20 mouse cellular contexts compared by ENCODE assay signal in genomic region chr11:89257893-89258292, GRCm38 (mm10). TPM values are rescaled to one million over a fixed set of nuclear protein-coding genes. Genes with fewer than 3 reads are reported as not detected.
A peak's percentile ranks its signal among the peaks of the same experiment; 100 is the strongest.
DNase-seq lines count a peak whose midpoint lies in the region; ATAC-seq and TF ChIP-seq lines count a peak whose summit lies in the region.
"Had no signal": no experiment of that assay in that cellular context is flagged by ENCODE, and none has a peak within 500 bp of the region (broad histone marks: within the 10 kb centered on the region; RNA-seq: fewer than 3 reads in every experiment).

No protein-coding gene starts in this region.

- 0 out of 4 replicates have a peak overlapping the region, but pooled peaks of 1 of the 2 experiments have one; percentile 24 for H3K27ac ChIP-seq in heart, embryonic 14.5 days (replicated peaks in 1 of 2; ENCODE audit: control insufficient read depth in 1 of 2, insufficient read depth in 1 of 2, low read depth in 2 of 2, low read length in 2 of 2)
- H3K27ac ChIP-seq in heart, embryonic 11.5 days (ENCODE audit: low read depth, low read length) = no peak overlapping the region
- H3K27ac ChIP-seq in lung, embryonic 14.5 days (ENCODE audit: low read depth) = no peak overlapping the region
- H3K27ac ChIP-seq in embryonic facial prominence, embryonic 11.5 days (replicated peaks; ENCODE audit: low read depth, low read length) = no peak overlapping the region
- no peak overlapping the region for H3K27ac ChIP-seq in stomach, postnatal 0 days (replicated peaks)
- H3K27ac ChIP-seq: gastrocnemius, adult 2 months; limb, embryonic 10.5 days; neural tube, embryonic 15.5 days had no signal

- no peak overlapping the region for H3K4me2 ChIP-seq in heart, embryonic 14.5 days (ENCODE audit: low read length)
- H3K4me2 ChIP-seq in heart, embryonic 11.5 days = no peak overlapping the region
- no peak overlapping the region for H3K4me2 ChIP-seq in lung, embryonic 14.5 days
- no peak overlapping the region for H3K4me2 ChIP-seq in embryonic facial prominence, embryonic 11.5 days (ENCODE audit: low read depth, low read length)
- H3K4me2 ChIP-seq in stomach, postnatal 0 days (replicated peaks; ENCODE audit: low read depth) = no peak overlapping the region
- H3K4me2 ChIP-seq: neural tube, embryonic 15.5 days had no signal

- H3K4me1 ChIP-seq in heart, embryonic 14.5 days (ENCODE audit: control insufficient read depth in 2 of 2, insufficient read depth in 2 of 2, low read length in 2 of 2) = peaks cover 9 to 10% of the 10 kb centered on the region in 2 experiments
- peaks cover 8% of the 10 kb centered on the region for H3K4me1 ChIP-seq in heart, embryonic 11.5 days (ENCODE audit: control insufficient read depth, insufficient read depth, low read length)
- no peaks in the 10 kb centered on the region for H3K4me1 ChIP-seq in lung, embryonic 14.5 days (ENCODE audit: insufficient read depth)
- no peaks in the 10 kb centered on the region for H3K4me1 ChIP-seq in lung, adult 2 months (ENCODE audit: control insufficient read depth, insufficient read depth, low read length)
- H3K4me1 ChIP-seq in embryonic facial prominence, embryonic 11.5 days (ENCODE audit: control insufficient read depth, insufficient read depth, low read length) = no peaks in the 10 kb centered on the region
- H3K4me1 ChIP-seq in stomach, postnatal 0 days (replicated peaks; ENCODE audit: control insufficient read depth, insufficient read depth) = no peaks in the 10 kb centered on the region
- H3K4me1 ChIP-seq: neural tube, embryonic 15.5 days had no signal

- ATAC-seq in heart, embryonic 14.5 days (ENCODE audit: insufficient number of reproducible peaks, insufficient read depth, low FRiP score, low read depth) = 0 out of 2 replicates have a peak, but pooled peaks have one; percentile 25
- no peak for ATAC-seq in heart, embryonic 11.5 days (replicated peaks; ENCODE audit: insufficient number of reproducible peaks, low FRiP score, low TSS enrichment)
- no peak for ATAC-seq in lung, embryonic 14.5 days (ENCODE audit: insufficient read depth)
- no peak for ATAC-seq in embryonic facial prominence, embryonic 11.5 days (replicated peaks; ENCODE audit: insufficient number of reproducible peaks, low FRiP score, low TSS enrichment, low read depth)
- no peak for ATAC-seq in stomach, postnatal 0 days (ENCODE audit: low FRiP score, low TSS enrichment)
- ATAC-seq: liver, postnatal 0 days had no signal

- no peaks in the 10 kb centered on the region for H3K36me3 ChIP-seq in heart, embryonic 14.5 days (ENCODE audit: control insufficient read depth, insufficient read depth, low read length)
- H3K36me3 ChIP-seq in heart, embryonic 11.5 days (ENCODE audit: control insufficient read depth, insufficient read depth, low read length) = no peaks in the 10 kb centered on the region
- H3K36me3 ChIP-seq in lung, embryonic 14.5 days (ENCODE audit: insufficient read depth) = no peaks in the 10 kb centered on the region
- no peaks in the 10 kb centered on the region for H3K36me3 ChIP-seq in embryonic facial prominence, embryonic 11.5 days (replicated peaks; ENCODE audit: control insufficient read depth, insufficient read depth, low read depth, low read length)
- no peaks in the 10 kb centered on the region for H3K36me3 ChIP-seq in stomach, postnatal 0 days (ENCODE audit: control insufficient read depth, insufficient read depth, low read length)
- H3K36me3 ChIP-seq: limb, embryonic 10.5 days; neural tube, embryonic 15.5 days had no signal

- peak; percentile 17; the same call in 1 of the 2 replicates for TF ChIP-seq CTCF in lung, embryonic 14.5 days (IDR thresholded peaks at IDR 0.05; ENCODE audit: low read depth)
- TF ChIP-seq CTCF in lung, adult 2 months (IDR thresholded peaks at IDR 0.05; ENCODE audit: insufficient read depth, low read length) = no peak
- TF ChIP-seq CTCF in stomach, postnatal 0 days (IDR thresholded peaks at IDR 0.05; ENCODE audit: low read depth) = 0 out of 2 replicates have a peak, but pooled peaks have one; percentile 18

- no peak for TF ChIP-seq POLR2A in lung, adult 2 months (IDR thresholded peaks at IDR 0.05; ENCODE audit: borderline replicate concordance, extremely low read depth, low read depth, low read length)

- no peak overlapping the region for H3K4me3 ChIP-seq in heart, embryonic 14.5 days (ENCODE audit: control insufficient read depth in 1 of 2, insufficient read depth in 1 of 2, low read depth in 1 of 2, low read length in 2 of 2)
- H3K4me3 ChIP-seq in heart, embryonic 11.5 days (ENCODE audit: low read depth, low read length) = no peak overlapping the region
- H3K4me3 ChIP-seq in lung, embryonic 14.5 days (ENCODE audit: low read depth, low read length) = no peak overlapping the region
- H3K4me3 ChIP-seq in lung, adult 2 months (replicated peaks; ENCODE audit: extremely low read depth, low read depth, low read length) = no peak overlapping the region
- H3K4me3 ChIP-seq in embryonic facial prominence, embryonic 11.5 days (ENCODE audit: low read depth, low read length) = no peak overlapping the region
- H3K4me3 ChIP-seq in stomach, postnatal 0 days (ENCODE audit: low read depth, low read length) = no peak overlapping the region
- H3K4me3 ChIP-seq: gastrocnemius, adult 2 months; limb, embryonic 10.5 days; myocyte; neural tube, embryonic 15.5 days had no signal

- H3K9me3 ChIP-seq in heart, embryonic 14.5 days (ENCODE audit: control insufficient read depth, low read length) = no peaks in the 10 kb centered on the region
- no peaks in the 10 kb centered on the region for H3K9me3 ChIP-seq in heart, embryonic 11.5 days (replicated peaks; ENCODE audit: control insufficient read depth, low read length)
- no peaks in the 10 kb centered on the region for H3K9me3 ChIP-seq in lung, embryonic 14.5 days (ENCODE audit: low read depth, low read length)
- H3K9me3 ChIP-seq in embryonic facial prominence, embryonic 11.5 days (replicated peaks; ENCODE audit: control insufficient read depth, low read length) = no peaks in the 10 kb centered on the region
- H3K9me3 ChIP-seq in stomach, postnatal 0 days (ENCODE audit: control insufficient read depth, low read length) = no peaks in the 10 kb centered on the region
- H3K9me3 ChIP-seq: limb, embryonic 10.5 days; neural tube, embryonic 15.5 days had no signal

- no peak for DNase-seq in lung, embryonic 14.5 days
- DNase-seq in lung, adult 2 months = no peak
- DNase-seq in embryonic facial prominence, embryonic 11.5 days (ENCODE audit: low spot score) = peak; percentile 19
- no peak for DNase-seq in stomach, postnatal 0 days (ENCODE audit: low spot score)
- no peak for DNase-seq in lung, postnatal 25 days (ENCODE audit: low spot score)
- DNase-seq: cerebellum, adult 2 months; cerebellum, postnatal 36 days; gastrocnemius, adult 2 months; heart, postnatal 36 days; kidney, adult 2 months; kidney, postnatal 25 days; liver, postnatal 0 days; lung, postnatal 36 days; thymus, postnatal 4 days had no signal

- H3K27me3 ChIP-seq in heart, embryonic 14.5 days (ENCODE audit: control insufficient read depth, insufficient read depth, low read length) = no peaks in the 10 kb centered on the region
- no peaks in the 10 kb centered on the region for H3K27me3 ChIP-seq in heart, embryonic 11.5 days (ENCODE audit: control insufficient read depth, insufficient read depth, low read length)
- no peaks in the 10 kb centered on the region for H3K27me3 ChIP-seq in lung, embryonic 14.5 days (ENCODE audit: insufficient read depth, low read length)
- H3K27me3 ChIP-seq in embryonic facial prominence, embryonic 11.5 days (ENCODE audit: control insufficient read depth, insufficient read depth, low read length) = no peaks in the 10 kb centered on the region
- H3K27me3 ChIP-seq in stomach, postnatal 0 days (ENCODE audit: control insufficient read depth, insufficient read depth, low read length) = no peaks in the 10 kb centered on the region
- H3K27me3 ChIP-seq: neural tube, embryonic 15.5 days had no signal

- no peak for TF ChIP-seq EP300 in stomach, postnatal 0 days (optimal IDR thresholded peaks at IDR 0.05)

- WGBS in heart, embryonic 14.5 days = 22% methylated on average over 2 of the region's 2 CpGs
- 29% methylated on average over 2 of the region's 2 CpGs for WGBS in heart, embryonic 11.5 days (ENCODE audit: insufficient replicate concordance)
- WGBS in lung, embryonic 14.5 days = 50% methylated on average over 2 of the region's 2 CpGs
- 84% methylated on average over 2 of the region's 2 CpGs for WGBS in lung, adult 2 months
- 54% methylated on average over 2 of the region's 2 CpGs for WGBS in embryonic facial prominence, embryonic 11.5 days
- WGBS in stomach, postnatal 0 days = 65% methylated on average over 2 of the region's 2 CpGs

- no peak overlapping the region for H3K9ac ChIP-seq in heart, embryonic 14.5 days (ENCODE audit: low read length)
- H3K9ac ChIP-seq in heart, embryonic 11.5 days (ENCODE audit: low read depth, low read length) = no peak overlapping the region
- no peak overlapping the region for H3K9ac ChIP-seq in lung, embryonic 14.5 days
- no peak overlapping the region for H3K9ac ChIP-seq in embryonic facial prominence, embryonic 11.5 days (replicated peaks; ENCODE audit: low read length)
- H3K9ac ChIP-seq in stomach, postnatal 0 days (ENCODE audit: low read length) = no peak overlapping the region
- H3K9ac ChIP-seq: liver, postnatal 0 days; neural tube, embryonic 15.5 days had no signal

RNA-seq across cellular contexts. Expression of gene Nog, which starts 44.2 kb away (rescaled TPM):
- polyA plus RNA-seq in heart, embryonic 14.5 days (2014; fragmentation: Nextera tagmentation; extraction: Ambion mirVana) = 0.35 and 0.88 TPM in 2 replicates
- 1.4 and 1.9 TPM in 2 replicates for polyA plus RNA-seq in heart, embryonic 11.5 days (2014; fragmentation: Nextera tagmentation; extraction: Ambion mirVana)
- 2.8 and 2.9 TPM in 2 replicates for polyA plus RNA-seq in lung, embryonic 14.5 days (2014; fragmentation: Nextera tagmentation; extraction: Ambion mirVana)
- polyA plus RNA-seq in lung, adult 2 months (2012; rRNA removed) = 0.49 and 0.71 TPM in 2 replicates
- polyA plus RNA-seq in embryonic facial prominence, embryonic 11.5 days (2014; fragmentation: Nextera tagmentation; extraction: Ambion mirVana) = 3.0 and 3.4 TPM in 2 replicates
- polyA plus RNA-seq in stomach, postnatal 0 days (2015; fragmentation: Nextera tagmentation; extraction: Ambion mirVana) = 1.7 TPM in 2 replicates
- polyA plus RNA-seq: liver, adult 2 months; liver, postnatal 0 days had no signal
